Mouse (Mus musculus): ENCODE measurements around the gene Top2b.

- TF ChIP-seq CTCF (IDR thresholded peaks at IDR 0.05; ENCODE audit: control insufficient read depth, insufficient read depth, insufficient read length): no peak
- TF ChIP-seq USF1 (IDR thresholded peaks at IDR 0.05; ENCODE audit: low read depth): no peak
- TF ChIP-seq MYOG (IDR thresholded peaks at IDR 0.05; ENCODE audit: control insufficient read depth, extremely low read depth, insufficient read length): no peak
Observed at GRCm38 (mm10) chr14:16414163-16414562, 49.2 kb downstream of the Top2b start.
